ENCODE assay signal across 17 mouse cellular contexts in the genomic region with DNA sequence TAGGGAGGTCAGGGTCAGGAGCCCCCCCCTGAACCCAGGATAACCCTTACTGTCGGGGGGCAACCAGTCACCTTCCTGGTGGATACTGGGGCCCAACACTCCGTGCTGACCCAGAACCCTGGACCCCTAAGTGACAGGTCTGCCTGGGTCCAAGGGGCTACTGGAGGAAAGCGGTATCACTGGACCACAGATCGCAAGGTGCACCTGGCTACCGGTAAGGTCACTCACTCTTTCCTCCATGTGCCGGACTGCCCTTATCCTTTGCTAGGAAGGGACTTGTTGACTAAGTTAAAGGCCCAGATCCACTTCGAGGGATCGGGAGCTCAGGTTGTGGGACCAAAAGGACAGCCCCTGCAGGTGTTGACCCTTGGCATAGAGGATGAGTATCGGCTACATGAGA. TPM values are rescaled to one million over a fixed set of nuclear protein-coding genes. Genes with fewer than 3 reads are reported as not detected.
DNase-seq lines count a peak whose midpoint lies in the region; TF ChIP-seq lines count a peak whose summit lies in the region.
"Not testable (repeated sequence)": the region's sequence is repeated elsewhere in the genome, so short reads cannot be mapped to it uniquely, and the experiment has no call there.
"Had no signal": no experiment of that assay in that cellular context is flagged by ENCODE, and none has a peak within 500 bp of the region (broad histone marks: within the 10 kb centered on the region; RNA-seq: fewer than 3 reads in every experiment).

No protein-coding gene starts in this region.

- in situ Hi-C loops in CH12.LX (cut with MboI; ENCODE audit: low pct_ligation_motif_present, low pct_unique_long_range_greater_than_20kb, low sequenced_read_pairs): not testable (repeated sequence)

- TF ChIP-seq RAD21 in CH12.LX (IDR thresholded peaks at IDR 0.05; ENCODE audit: low read depth, low read length): not testable (repeated sequence)

- H3K4me2 ChIP-seq in CH12.LX (ENCODE audit: insufficient read depth, low read depth, poor library complexity, severe bottlenecking): not testable (repeated sequence)

- DNase-seq in A20 (ENCODE audit: low read depth, low spot score) (peak; percentile 69), CH12.LX (ENCODE audit: extremely low read depth) (peak; percentile 40)

- not testable (repeated sequence) for H3K4me1 ChIP-seq in CH12.LX (ENCODE audit: control insufficient read depth in 1 of 2, insufficient read depth in 2 of 2)

- TF ChIP-seq CTCF in CH12.LX (conservative IDR thresholded peaks at IDR 0.05 in 1 of 2, IDR thresholded peaks at IDR 0.05 in 1 of 2; ENCODE audit: low read depth in 2 of 2, low read length in 2 of 2): not testable (repeated sequence)

- not testable (repeated sequence) for H3K36me3 ChIP-seq in CH12.LX (replicated peaks in 1 of 2; ENCODE audit: control insufficient read depth in 1 of 2, insufficient read depth in 1 of 2, low read length in 1 of 2)

- peak overlapping the region; percentile 91 for H3K27ac ChIP-seq in CH12.LX (ENCODE audit: insufficient read depth, low read depth)

- not testable (repeated sequence) for H3K27me3 ChIP-seq in CH12.LX (replicated peaks)

- peak; percentile 60 for TF ChIP-seq POLR2A in CH12.LX (IDR thresholded peaks at IDR 0.05; ENCODE audit: low read depth, low read length)

- H3K9me3 ChIP-seq in CH12.LX (replicated peaks; ENCODE audit: low read length): peaks cover 20% of the 10 kb centered on the region

- H3K9ac ChIP-seq in CH12.LX (ENCODE audit: insufficient read depth, low read depth): peak overlapping the region; percentile 64

- peak overlapping the region; percentile 53 to 81 (median 65) for H3K4me3 ChIP-seq in CH12.LX (replicated peaks in 1 of 3; ENCODE audit: low read depth in 2 of 3, low read length in 2 of 3, poor library complexity in 1 of 3)

- dilution Hi-C loops in CH12.LX (cut with MboI; ENCODE audit: extremely low pct_ligation_motif_present, extremely low pct_unique_long_range_greater_than_20kb, low sequenced_read_pairs): not testable (repeated sequence)

- H3K79me2 ChIP-seq in CH12.LX (replicated peaks; ENCODE audit: control insufficient read depth, extremely low read depth, insufficient read depth, poor library complexity, severe bottlenecking): not testable (repeated sequence)

- TF ChIP-seq EP300 in CH12.LX (IDR thresholded peaks at IDR 0.05; ENCODE audit: low read length): not testable (repeated sequence)

TF ChIP-seq in CH12.LX, 34 proteins besides CTCF, POLR2A, EP300 and RAD21:
- TF ChIP-seq RCOR1 (conservative IDR thresholded peaks at IDR 0.05; ENCODE audit: low read depth, low read length) (peak; percentile 66), TCF12 (IDR thresholded peaks at IDR 0.05; ENCODE audit: low read depth, low read length) (0 out of 2 replicates have a peak, but pooled peaks have one; percentile 25), POLR2AphosphoS2 (IDR thresholded peaks at IDR 0.05; ENCODE audit: low read depth, low read length) (peak; percentile 91; the same call in 1 of the 2 replicates), MEF2A (IDR thresholded peaks at IDR 0.05; ENCODE audit: borderline replicate concordance, low read depth, low read length) (0 out of 2 replicates have a peak, but pooled peaks have one; percentile 28), ZMIZ1 (IDR thresholded peaks at IDR 0.05; ENCODE audit: low read depth, low read length) (peak; percentile 67)

RNA-seq across cellular contexts. Expression of gene Fcrla, which starts 16.8 kb away (rescaled TPM):
- total RNA-seq in CH12.LX (2012; rRNA removed) (10.6 and 18.5 TPM in 2 replicates), CH12.LX (2014; rRNA removed) (30.6 and 34.8 TPM in 2 replicates)
- polyA plus RNA-seq in CH12.LX (2012; ENCODE audit: insufficient read length, low read depth): 15.4 and 17.7 TPM in 2 replicates
- total RNA-seq: ES-E14 had no signal
- polyA plus RNA-seq: brain, embryonic 14.5 days; C2C12; Patski had no signal

RNA-seq across cellular contexts. Expression of gene Fcrlb, which starts 31.4 kb away (rescaled TPM):
- total RNA-seq in CH12.LX (2012; rRNA removed): not detected in 2 replicates
- total RNA-seq in CH12.LX (2014; rRNA removed): not detected in 2 replicates
- polyA plus RNA-seq in CH12.LX (2012; ENCODE audit: insufficient read length, low read depth): not detected in 2 replicates
- total RNA-seq: adrenal gland, adult 18-20 months; adrenal gland, adult 2 months; adrenal gland, adult 8-10 months; adrenal gland, postnatal 14 days; adrenal gland, postnatal 25 days; adrenal gland, postnatal 36 days; adrenal gland, postnatal 4 days; ES-E14; G1E; MEL had no signal
- polyA plus RNA-seq: activated CD4-positive, CD25-positive, alpha-beta regulatory T cell, adult 4 months; C2C12; CD4-positive, CD25-positive, alpha-beta regulatory T cell, adult 4 months; G1E had no signal

RNA-seq across cellular contexts. Expression of gene Fcgr2b, which starts 32.2 kb away (rescaled TPM):
- total RNA-seq in CH12.LX (2012; rRNA removed) (20.2 and 31.8 TPM in 2 replicates), CH12.LX (2014; rRNA removed) (29.5 and 31.1 TPM in 2 replicates)
- 36.1 and 44.3 TPM in 2 replicates for polyA plus RNA-seq in CH12.LX (2012; ENCODE audit: insufficient read length, low read depth)

RNA-seq across cellular contexts. Expression of gene Dusp12, which starts 58.8 kb away (rescaled TPM):
- total RNA-seq in CH12.LX (2012; rRNA removed) (30.9 and 37.2 TPM in 2 replicates), CH12.LX (2014; rRNA removed) (41.7 and 49.4 TPM in 2 replicates)
- polyA plus RNA-seq in CH12.LX (2012; ENCODE audit: insufficient read length, low read depth): 30.4 and 36.5 TPM in 2 replicates

RNA-seq across cellular contexts. Expression of gene Gm26620, which starts 59.3 kb away (rescaled TPM):
- total RNA-seq in CH12.LX (2012; rRNA removed): 4.2 and 5.7 TPM in 2 replicates
- 0.52 and 0.99 TPM in 2 replicates for total RNA-seq in CH12.LX (2014; rRNA removed)
- polyA plus RNA-seq in CH12.LX (2012; ENCODE audit: insufficient read length, low read depth): 1.2 and 1.9 TPM in 2 replicates
- polyA plus RNA-seq: activated CD4-positive, CD25-positive, alpha-beta regulatory T cell, adult 4 months; CD4-positive, CD25-positive, alpha-beta regulatory T cell, adult 4 months had no signal
